Mouse (Mus musculus) activated CD4-positive, CD25-positive, alpha-beta regulatory T cell, adult 4 months (primary cell): Measurements from ENCODE around the gene Cela3a. TPM values are rescaled to one million over a fixed set of nuclear protein-coding genes. Genes with fewer than 3 reads are reported as not detected.

Experiments used
- ATAC-seq: one replicate; pipeline ENCODE4 v1.8.0; 2017
- polyA plus RNA-seq, 2 experiments: library from polyadenylated mRNA; unstranded; fragments of 100-300 nt; shearing (Covaris generic); gene quantifications; one replicate each; pipeline ENCODE4 v1.2.1; 2017

Cela3a gene
- polyA plus RNA-seq, 2 experiments from 2014 or later = not detected

DNA sequence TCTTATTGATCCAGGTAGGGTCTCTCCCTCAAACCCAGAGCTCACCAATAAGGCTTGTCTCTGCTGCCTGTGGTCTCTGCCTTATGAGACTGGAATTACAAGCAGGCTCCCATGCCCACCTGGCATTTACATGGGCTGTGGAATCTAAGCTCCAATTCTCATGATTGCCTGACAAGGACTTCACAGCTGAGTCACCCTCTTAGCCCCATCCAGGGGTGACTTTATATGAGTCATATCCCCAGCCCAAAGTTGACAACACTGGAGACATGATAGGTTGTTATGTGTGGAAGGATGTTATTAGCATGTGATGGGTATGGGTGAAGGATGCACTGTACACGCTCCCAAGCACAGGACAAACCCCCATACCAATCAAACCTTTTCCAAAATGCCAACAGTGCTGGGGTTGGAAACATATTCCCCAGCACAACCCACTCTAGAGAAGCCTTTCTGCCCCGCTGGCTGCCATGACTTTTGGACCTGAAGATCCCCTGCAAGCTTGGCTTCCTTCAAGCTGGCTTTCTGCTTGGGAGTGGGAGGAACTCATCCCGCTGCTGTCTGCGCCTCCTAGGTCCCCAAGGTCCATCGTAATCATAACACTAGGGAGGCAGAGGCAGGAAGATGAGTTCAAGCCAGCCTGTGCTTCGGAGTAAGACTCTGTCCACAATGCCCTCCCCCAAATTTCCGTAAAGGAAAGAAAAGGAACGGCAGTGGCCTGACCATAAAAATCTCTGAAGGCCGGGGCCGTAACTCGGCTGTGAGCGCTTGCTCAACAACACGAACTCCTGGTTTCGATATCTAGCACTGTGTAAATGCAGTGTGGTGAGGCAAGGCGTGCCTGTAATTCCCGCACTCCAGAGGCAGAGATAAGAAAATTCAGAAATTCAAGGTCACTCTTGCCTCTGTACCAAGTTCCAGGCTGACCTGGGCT is 37.7 kb downstream of the Cela3a start:
- no peak for ATAC-seq

GRCm38 (mm10) chr4:137369954-137370750 is 39.4 kb downstream of the Cela3a start:
- no peak for ATAC-seq

DNA sequence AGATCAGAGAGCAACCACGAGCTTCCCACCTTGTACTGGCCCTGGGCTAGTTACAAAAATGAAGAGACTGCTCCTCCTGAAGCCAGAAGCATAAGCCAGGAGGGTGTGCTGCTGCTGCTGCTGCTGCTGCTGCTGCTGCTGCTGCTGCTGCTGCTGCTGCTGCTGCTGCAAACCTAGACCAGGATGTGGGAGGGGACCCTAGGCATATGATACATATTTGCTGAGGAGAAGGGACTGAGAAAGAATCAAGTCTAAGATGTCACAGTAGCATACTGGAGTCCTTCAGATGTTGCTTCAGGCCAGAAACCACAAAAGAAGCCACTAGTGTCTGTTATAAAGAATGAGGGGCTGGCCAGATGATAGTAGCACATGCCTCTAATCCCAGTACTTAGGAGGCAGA is 41.4 kb downstream of the Cela3a start:
- no peak for ATAC-seq

DNA sequence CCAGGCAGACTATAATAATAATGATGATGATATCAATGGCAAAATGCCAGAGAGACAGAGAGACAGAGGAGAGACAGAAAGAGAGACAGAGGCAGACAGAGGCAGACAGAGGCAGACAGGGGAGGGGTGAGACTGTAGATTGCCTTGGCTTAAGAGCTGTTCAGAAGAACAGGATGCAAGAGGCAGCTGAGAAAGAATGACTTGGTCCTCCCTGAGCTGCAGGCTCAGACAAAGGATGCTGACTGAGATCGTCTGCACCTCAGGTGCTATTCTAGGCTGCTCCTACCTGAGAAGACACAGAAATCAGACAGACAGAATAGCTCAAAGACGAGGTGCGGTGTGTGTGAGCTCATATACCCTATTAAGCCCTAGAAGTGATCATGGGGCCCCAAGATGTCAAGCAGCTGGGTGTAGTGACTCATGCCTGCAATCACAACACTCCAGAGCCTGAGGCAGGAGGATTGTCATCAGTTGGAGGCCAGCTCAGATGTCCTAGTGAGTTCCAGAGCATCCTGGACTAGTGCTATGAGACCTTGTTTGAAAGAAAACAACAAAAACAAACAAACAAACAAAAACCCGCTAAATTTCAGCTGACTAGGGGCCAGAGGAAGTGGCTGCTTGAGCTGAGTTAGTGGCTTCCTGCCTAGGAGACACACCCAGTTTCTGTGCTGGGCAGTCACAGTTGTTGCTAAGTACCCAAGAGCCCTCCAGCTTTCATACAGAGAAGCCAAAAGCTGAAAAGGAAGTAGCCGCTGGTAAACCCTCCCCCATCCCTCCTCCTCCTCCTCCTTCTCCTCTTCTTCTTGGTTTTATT is 42.1 kb downstream of the Cela3a start:
- ATAC-seq = peak; percentile 93

DNA sequence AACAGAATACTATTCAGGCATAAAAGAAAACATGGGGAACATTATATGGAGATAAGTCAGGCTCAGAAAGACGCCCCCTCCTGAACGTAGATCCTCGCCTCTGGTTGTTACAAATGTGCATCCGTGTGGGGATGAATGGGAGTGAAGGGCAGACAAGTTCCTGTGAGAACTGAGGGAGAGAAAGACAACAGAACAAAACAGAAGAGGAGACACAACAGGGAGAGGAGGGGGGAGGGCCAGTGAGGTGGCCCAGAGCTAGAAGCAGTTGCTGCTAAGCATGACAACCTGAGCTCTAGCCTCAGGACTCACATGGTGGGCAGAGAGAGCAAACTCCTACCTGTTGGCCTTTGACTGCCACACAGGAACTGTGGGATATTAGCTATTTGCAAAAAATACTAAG is 43.5 kb downstream of the Cela3a start:
- no peak for ATAC-seq

- no peak for ATAC-seq
Observed at GRCm38 (mm10) chr4:137365356-137366062, 44.1 kb downstream of the Cela3a start.

DNA sequence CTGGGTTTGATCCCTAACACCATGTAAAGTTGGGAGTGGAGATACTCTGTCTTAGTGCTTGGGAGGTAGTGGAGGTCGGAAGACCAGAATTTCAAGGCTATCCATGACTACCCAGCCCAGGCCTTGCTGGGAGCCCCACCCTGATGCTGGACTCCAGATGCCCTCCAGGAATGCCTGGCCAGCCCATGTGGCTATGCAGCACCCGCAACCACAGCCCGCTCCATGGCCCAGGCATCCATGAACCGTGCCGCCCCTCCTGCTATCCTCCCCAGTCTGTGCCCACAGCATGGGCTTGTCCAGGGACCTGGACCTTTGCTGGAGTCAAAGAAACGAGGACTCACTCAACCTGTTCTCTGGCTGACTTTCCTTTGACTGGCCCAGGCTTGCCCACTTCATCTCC is 44.8 kb downstream of the Cela3a start:
- no peak for ATAC-seq

DNA sequence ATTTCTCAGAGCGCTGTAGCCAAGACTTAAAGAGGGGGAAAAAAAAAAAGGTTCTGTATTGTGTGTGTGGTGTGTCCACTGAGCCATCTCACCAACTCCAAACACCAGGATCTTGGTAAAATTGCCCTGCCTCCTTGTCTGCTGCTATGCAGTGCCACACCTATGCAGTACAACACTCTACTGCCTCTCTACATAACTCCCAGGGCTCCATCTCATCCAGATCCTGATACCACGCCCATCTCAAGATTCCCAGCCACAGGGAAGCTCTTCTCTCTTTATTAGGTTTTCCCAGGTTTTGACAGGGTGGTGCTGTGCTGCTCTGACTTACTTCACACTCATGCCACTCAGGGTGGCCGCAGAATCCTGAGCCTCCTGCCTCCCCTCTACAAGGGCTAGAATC is 48.6 kb downstream of the Cela3a start:
- ATAC-seq = no peak

GRCm38 (mm10) chr4:137358291-137359002 is 51.1 kb downstream of the Cela3a start:
- peak; percentile 56 for ATAC-seq

DNA sequence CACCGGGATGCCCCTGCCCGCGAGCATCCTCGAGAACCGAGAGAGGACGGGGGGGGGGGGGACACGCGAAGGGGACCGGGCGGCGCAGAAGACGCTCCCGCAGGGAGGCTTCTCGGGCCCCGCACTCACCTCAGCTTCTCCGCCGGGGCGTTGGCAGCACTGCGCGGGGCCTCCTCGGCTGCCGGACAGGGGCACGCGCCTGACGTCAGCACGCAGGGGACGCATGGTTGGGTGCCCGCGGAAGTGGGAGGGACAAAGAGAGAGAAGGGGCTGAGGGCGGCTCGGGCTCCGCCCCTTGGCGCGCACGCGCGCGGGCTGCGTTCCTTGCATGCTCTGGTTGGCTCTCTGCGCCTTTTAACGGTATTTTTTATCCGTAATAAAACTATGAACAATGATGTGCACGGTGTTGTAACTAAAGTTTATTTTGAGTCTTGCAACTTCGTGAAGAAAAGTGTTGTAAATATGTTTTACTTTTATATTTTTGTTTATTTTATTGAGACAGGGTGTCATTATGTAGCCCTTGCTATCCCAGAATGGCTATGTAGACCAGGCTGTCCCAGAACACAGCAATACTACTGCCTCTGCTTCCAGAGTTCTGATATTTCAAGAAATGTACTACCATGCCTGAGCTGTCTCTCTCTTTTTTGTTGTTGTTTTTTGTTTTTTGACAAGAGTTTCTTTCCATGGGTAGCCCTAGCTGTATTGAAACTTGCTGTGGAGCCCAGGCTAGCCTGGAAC is 51.9 kb downstream of the Cela3a start, which contains the start of gene Cdc42:
Cdc42 (minus strand) TSS at position 204 of the 738 bp plus-strand sequence.
- peak; percentile 89 for ATAC-seq

DNA sequence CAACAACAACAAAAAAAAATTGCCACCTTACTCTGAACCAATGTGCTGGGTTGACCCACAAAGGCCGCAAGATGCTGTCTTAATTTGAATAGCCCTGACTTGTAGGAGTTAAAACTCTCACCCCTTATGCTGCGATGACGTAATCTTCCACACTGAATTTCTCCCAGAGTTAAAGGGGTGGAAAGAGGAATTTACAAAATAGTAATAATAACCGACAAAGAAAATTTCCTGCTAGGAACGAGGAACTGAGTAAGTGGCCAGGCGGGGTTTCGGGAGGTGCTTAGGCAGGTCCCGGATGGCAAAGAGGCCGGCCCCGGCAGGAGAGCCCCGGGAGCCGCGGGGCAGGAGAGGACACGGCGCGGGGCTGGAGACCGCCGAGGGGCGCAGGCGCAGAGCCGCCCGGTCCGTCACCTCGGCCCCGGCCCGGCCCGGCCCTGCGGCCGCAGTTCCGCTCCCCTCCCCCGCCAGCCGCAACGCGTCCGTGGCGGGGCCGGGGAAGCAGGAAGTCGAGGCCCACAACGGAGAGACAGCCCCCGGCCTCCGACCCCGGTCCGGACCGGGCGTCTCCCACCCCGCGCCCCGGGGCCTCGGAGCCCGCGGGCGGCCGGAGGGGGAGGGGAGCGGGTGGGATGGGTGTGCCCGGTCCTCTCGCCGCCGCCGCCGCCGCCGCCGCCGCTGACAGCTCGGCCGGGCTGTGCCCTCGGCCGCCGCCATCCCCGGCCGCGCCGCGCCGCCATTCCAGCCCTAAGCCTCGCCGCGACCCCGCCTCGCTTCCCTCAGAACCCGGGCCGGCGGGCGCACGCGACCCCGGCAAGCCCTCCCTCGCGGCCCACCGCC is 52.7 kb downstream of the Cela3a start:
- no peak for ATAC-seq

Other genes with a start within 250 kb of the Cela3a start
- gene Wnt4, start 132.3 kb downstream of the Cela3a start, polyA plus RNA-seq = under 1 TPM in 1 of 2 experiments, not detected in 1; 0.32 TPM
- gene Cdc42, start 52.1 kb downstream of the Cela3a start, polyA plus RNA-seq = 100 to 1,000 TPM; 726 to 745 TPM
- gene Cela3b, start 20.7 kb upstream of the Cela3a start, polyA plus RNA-seq = not detected
- not detected for gene 1700013G24Rik, start 43.5 kb upstream of the Cela3a start, polyA plus RNA-seq
- not detected for gene Hspg2, start 59.0 kb upstream of the Cela3a start, polyA plus RNA-seq
- gene Ldlrad2, start 164.8 kb upstream of the Cela3a start, polyA plus RNA-seq = not detected
- 10 to 100 TPM; 53.5 to 55.4 TPM for gene Usp48, start 184.0 kb upstream of the Cela3a start, polyA plus RNA-seq